ENCODE assay signal across 23 mouse cellular contexts in the genomic region with DNA sequence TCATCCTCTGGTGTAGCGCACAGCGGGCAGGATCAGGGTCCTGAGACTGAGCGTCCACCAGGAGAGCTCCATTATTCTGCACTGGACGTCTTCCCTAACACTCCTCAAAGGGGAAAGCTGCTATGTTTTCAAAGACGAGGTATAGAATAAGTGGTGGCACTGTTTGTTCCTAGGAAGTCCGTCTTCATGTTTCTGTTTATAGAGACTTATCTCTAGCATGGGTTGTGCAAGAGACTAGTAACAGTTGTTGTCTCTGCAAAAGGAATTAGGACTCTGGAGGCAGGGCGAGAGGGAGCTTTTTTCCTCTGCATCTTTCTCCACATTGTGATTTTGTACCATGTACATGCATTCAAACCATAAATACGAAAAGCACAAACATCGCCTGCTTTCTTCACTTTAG. TPM values are rescaled to one million over a fixed set of nuclear protein-coding genes. Genes with fewer than 3 reads are reported as not detected.
A peak's percentile ranks its signal among the peaks of the same experiment; 100 is the strongest.
DNase-seq lines count a peak whose midpoint lies in the region; TF ChIP-seq lines count a peak whose summit lies in the region.
"Had no signal": no experiment of that assay in that cellular context is flagged by ENCODE, and none has a peak within 500 bp of the region (broad histone marks: within the 10 kb centered on the region; RNA-seq: fewer than 3 reads in every experiment).

No protein-coding gene starts in this region.

- H3K36me3 ChIP-seq in myocyte (ENCODE audit: control insufficient read depth, insufficient read depth) = no peaks in the 10 kb centered on the region
- H3K36me3 ChIP-seq: embryonic facial prominence, embryonic 12.5 days had no signal

- H3K4me3 ChIP-seq in layer of hippocampus, adult 2 months = no peak overlapping the region
- no peak overlapping the region for H3K4me3 ChIP-seq in myocyte
- H3K4me3 ChIP-seq: embryonic facial prominence, embryonic 12.5 days; embryonic facial prominence, embryonic 15.5 days had no signal

- no peaks in the 10 kb centered on the region for H3K27me3 ChIP-seq in myocyte (ENCODE audit: control insufficient read depth, insufficient read depth, insufficient read length)
- H3K27me3 ChIP-seq: CH12.LX; embryonic facial prominence, embryonic 12.5 days; embryonic facial prominence, embryonic 15.5 days; Patski had no signal

- DNase-seq in heart, adult 11 months = peak; percentile 34
- no peak for DNase-seq in heart, postnatal 25 days (ENCODE audit: low spot score)
- DNase-seq in layer of hippocampus, adult 2 months (ENCODE audit: low spot score in 2 of 2) = no peak
- DNase-seq in layer of hippocampus, postnatal 25 days (ENCODE audit: extremely low spot score in 1 of 2, low spot score in 1 of 2) = no peak
- peak; percentile 44 for DNase-seq in lung, postnatal 25 days (ENCODE audit: low spot score)
- DNase-seq in lung, adult 18-20 months = no peak
- DNase-seq: adrenal gland, adult 2 months; adrenal gland, postnatal 14 days; B cell, adult 2 months; cerebellum, adult 11 months; cerebellum, adult 2 months; cerebellum, adult 9-11 months; cerebellum, postnatal 25 days; forebrain, postnatal 0 days; gastrocnemius, postnatal 36 days; heart, postnatal 4 days had no signal

- TF ChIP-seq POLR2A in myocyte (IDR thresholded peaks at IDR 0.05; ENCODE audit: insufficient read length, low read depth) = no peak

- peak overlapping the region; percentile 18 for H3K4me2 ChIP-seq in myocyte (ENCODE audit: low read depth)
- H3K4me2 ChIP-seq: embryonic facial prominence, embryonic 12.5 days; embryonic facial prominence, embryonic 15.5 days; heart, embryonic 11.5 days; hindbrain, embryonic 14.5 days had no signal

- peak overlapping the region; percentile 29; the same call in 1 of the 2 replicates for H3K27ac ChIP-seq in layer of hippocampus, adult 2 months
- H3K27ac ChIP-seq: embryonic facial prominence, embryonic 12.5 days; embryonic facial prominence, embryonic 15.5 days; hindbrain, embryonic 14.5 days had no signal

- H3K79me2 ChIP-seq in myocyte (ENCODE audit: control insufficient read depth, insufficient read depth) = peaks cover 94% of the 10 kb centered on the region

- intact Hi-C loops in heart, postnatal 25 days (cut with DNase I) = loop anchor here (5.0 kb wide), 1 partner anchor 55 kb away; a partner anchor contains a TSS

- H3ac ChIP-seq in myocyte (ENCODE audit: control insufficient read depth, insufficient read length) = no peak overlapping the region

- TF ChIP-seq CTCF in layer of hippocampus, adult 2 months (conservative IDR thresholded peaks at IDR 0.05) = no peak

TF ChIP-seq in myocyte, 11 proteins besides CTCF, POLR2A, EP300 and RAD21:
- TF ChIP-seq REST (IDR thresholded peaks at IDR 0.05; ENCODE audit: insufficient read depth, insufficient read length) = no peak
- peak; percentile 48; the same call in 1 of the 2 replicates for TF ChIP-seq CEBPB (IDR thresholded peaks at IDR 0.05; ENCODE audit: insufficient read depth, poor library complexity, severe bottlenecking)
- TF ChIP-seq MYOG (IDR thresholded peaks at IDR 0.05; ENCODE audit: control insufficient read depth in 1 of 3, insufficient read depth in 1 of 3, insufficient read length in 2 of 3, low read depth in 2 of 3) = peak in 1 of 3 experiments; percentile 24
TF ChIP-seq in myocyte: peak in this region for 2.

RNA-seq across cellular contexts. Expression of a gene that starts 55.7 kb away (rescaled TPM):
- 100 to 1,000 TPM in 1 of 2 experiments, 10 to 100 TPM in 1; 99.6 to 111 TPM for total RNA-seq in heart, postnatal 25 days (2021)
- total RNA-seq in layer of hippocampus, adult 2 months (2021) = 100 to 1,000 TPM; 304 to 306 TPM
- total RNA-seq in layer of hippocampus, postnatal 25 days (2021) = 100 to 1,000 TPM; 282 to 283 TPM
- 56.4 TPM for polyA plus RNA-seq in myocyte (2012; fragmentation: generic; extraction: Trizol)

Comparison
In these comparisons a context has a peak if more than half of its experiments do, and no peak if none do; other contexts are left out.
1. DNase-seq: peak in heart, adult 11 months (single experiment) and lung, postnatal 25 days (single experiment); none in heart, postnatal 25 days (single experiment), layer of hippocampus, adult 2 months (0 of 2), layer of hippocampus, postnatal 25 days (0 of 2) and lung, adult 18-20 months (0 of 2).